23 mouse cellular contexts compared by ENCODE assay signal in the genomic region with DNA sequence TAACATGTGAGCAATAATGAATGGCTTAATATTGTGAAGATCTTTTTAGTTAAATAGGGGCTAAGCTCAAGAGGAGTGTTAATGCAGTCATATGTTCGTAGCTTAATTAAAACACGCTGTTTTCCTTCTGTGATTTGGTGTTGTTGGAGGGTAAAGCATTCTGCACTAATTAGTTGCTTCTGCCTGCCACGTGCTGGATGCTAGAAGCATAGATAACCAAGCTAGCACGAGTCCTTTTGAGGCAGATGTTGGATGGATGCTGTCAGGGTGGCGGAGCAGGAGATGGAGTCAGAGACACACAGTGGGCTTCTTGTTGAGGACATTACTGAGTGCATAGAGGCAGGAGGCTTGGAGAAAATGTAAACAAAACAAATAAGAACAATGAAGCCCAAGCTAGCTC. TPM values are rescaled to one million over a fixed set of nuclear protein-coding genes. Genes with fewer than 3 reads are reported as not detected.
"Had no signal": no experiment of that assay in that cellular context is flagged by ENCODE, and none has a peak within 500 bp of the region (broad histone marks: within the 10 kb centered on the region; RNA-seq: fewer than 3 reads in every experiment).

No protein-coding gene starts in this region.

- ATAC-seq: midbrain, embryonic 16.5 days had no signal

- DNase-seq: kidney, postnatal 25 days; layer of hippocampus, postnatal 36 days; liver, embryonic 13.5 days; lung, adult 2 months; right cerebral cortex, adult 18-20 months; right cerebral cortex, postnatal 14 days; right cerebral cortex, postnatal 4 days; thymus, adult 2 months; thymus, postnatal 14 days; thymus, postnatal 4 days had no signal

- H3K27me3 ChIP-seq: liver, embryonic 13.5 days had no signal

- H3K4me1 ChIP-seq: liver, embryonic 13.5 days had no signal

- H3K4me3 ChIP-seq: left cerebral cortex, adult 2 months; liver, embryonic 13.5 days; myocyte had no signal

- H3K4me2 ChIP-seq: liver, embryonic 13.5 days had no signal

- H3K9ac ChIP-seq: liver, embryonic 13.5 days had no signal

- H3K27ac ChIP-seq: kidney, postnatal 0 days; left cerebral cortex, adult 2 months; liver, embryonic 13.5 days; macrophage; stomach, postnatal 0 days had no signal

- H3K9me3 ChIP-seq: liver, embryonic 13.5 days had no signal

RNA-seq across cellular contexts. Expression of gene Cacng1, which starts 59.2 kb away (rescaled TPM):
- total RNA-seq: layer of hippocampus, adult 8-10 months; layer of hippocampus, postnatal 36 days; left cerebral cortex, adult 2 months; left cerebral cortex, postnatal 36 days; liver, adult 2 months; megakaryocyte, adult 5-6 weeks; monocyte, adult 5-6 weeks had no signal
- polyA plus RNA-seq: kidney, embryonic 14.5 days; macrophage; stomach, embryonic 14.5 days had no signal
